Mouse (Mus musculus) macrophage (primary cell): ENCODE results near the gene Cenpm. TPM values are rescaled to one million over a fixed set of nuclear protein-coding genes. Genes with fewer than 3 reads are reported as not detected.

Source experiments
- H3K27ac ChIP-seq: fragments of 350-480 bp; formaldehyde crosslinking; 2 replicates; pipeline ENCODE4 v1.9.0; 2021
- H3K36me3 ChIP-seq: fragments of 350-480 bp; formaldehyde crosslinking; 2 replicates; pipeline ENCODE4 v1.9.0; 2021; ENCODE audit errors: inconsistent target
- H3K4me3 ChIP-seq: fragments of 350-480 bp; formaldehyde crosslinking; 2 replicates; pipeline ENCODE4 v1.9.0; 2021; ENCODE audit errors: inconsistent target
- H3K79me2 ChIP-seq: fragments of 350-480 bp; formaldehyde crosslinking; 2 replicates; pipeline ENCODE4 v1.9.0; 2021; ENCODE audit errors: inconsistent target
- WGBS: methylation state at CpG from one replicate; pipeline ENCODE4 v1.1.7; 2026; ENCODE audit warnings: inconsistent platforms; ENCODE audit not compliant: missing documents; 5-methylcytosine and 5-hydroxymethylcytosine counted together
- polyA plus RNA-seq: library from polyadenylated mRNA; stranded (reverse); fragments of 250-400 nt; gene quantifications from 3 replicates; pipeline ENCODE4 v1.2.4, GENCODE M21; 2018; ENCODE audit warnings: inconsistent platforms

Cenpm gene
- polyA plus RNA-seq, 1 experiment from 2014 or later, result 0.76 TPM

DNA sequence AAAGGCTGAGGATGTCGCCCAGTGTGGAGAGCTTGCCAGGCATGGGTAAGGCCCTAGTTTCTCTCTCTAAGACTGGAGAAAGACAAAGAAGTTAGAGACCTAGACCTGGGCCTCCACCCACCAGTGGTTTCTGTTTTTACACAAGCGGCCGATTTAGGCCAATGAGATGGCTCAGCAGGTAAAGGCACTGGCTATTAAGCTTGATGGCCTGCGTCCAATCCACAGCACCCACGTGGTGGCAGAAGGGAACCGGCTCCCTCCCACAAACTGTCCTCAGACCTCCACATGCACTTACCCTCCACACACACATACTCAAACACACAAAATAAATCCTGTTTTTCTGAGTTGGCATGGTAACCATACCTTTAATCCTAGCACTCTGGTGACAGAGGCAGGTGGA, 42.5 kb downstream of the Cenpm start:
- Histone ChIP-seq H3K79me2 (no peaks in the 10 kb centered on the region), H3K27ac (no peak overlapping the region), H3K36me3 (peaks cover 63% of the 10 kb centered on the region), H3K4me3 (no peak overlapping the region)
- 62% methylated on average over 6 of the region's 6 CpGs for WGBS

DNA sequence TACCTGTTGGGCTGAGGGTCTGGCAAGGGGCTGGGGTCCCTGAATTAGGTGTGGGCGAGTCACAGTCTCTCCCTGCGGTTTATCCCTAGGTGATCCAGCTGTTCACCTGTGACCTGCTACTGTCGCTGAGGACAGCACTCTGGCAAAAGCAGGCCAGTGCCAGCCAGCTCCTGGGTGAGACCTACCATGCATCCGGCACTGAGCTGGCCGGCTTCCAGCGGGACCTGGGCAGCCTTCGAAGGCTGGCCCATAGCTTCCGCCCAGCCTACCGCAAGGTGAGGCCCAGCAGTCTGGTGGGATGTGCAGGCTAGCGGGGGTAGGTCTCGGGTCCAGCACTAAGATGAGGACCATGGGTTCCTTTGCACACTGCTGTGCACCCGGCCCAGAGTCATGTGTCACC, 45.0 kb downstream of the Cenpm start:
- peaks cover 50% of the 10 kb centered on the region for H3K36me3 ChIP-seq
- H3K79me2 ChIP-seq, result no peaks in the 10 kb centered on the region
- H3K27ac ChIP-seq, result no peak overlapping the region
- 72% methylated on average over 9 of the region's 12 CpGs for WGBS
- H3K4me3 ChIP-seq, result no peak overlapping the region

DNA sequence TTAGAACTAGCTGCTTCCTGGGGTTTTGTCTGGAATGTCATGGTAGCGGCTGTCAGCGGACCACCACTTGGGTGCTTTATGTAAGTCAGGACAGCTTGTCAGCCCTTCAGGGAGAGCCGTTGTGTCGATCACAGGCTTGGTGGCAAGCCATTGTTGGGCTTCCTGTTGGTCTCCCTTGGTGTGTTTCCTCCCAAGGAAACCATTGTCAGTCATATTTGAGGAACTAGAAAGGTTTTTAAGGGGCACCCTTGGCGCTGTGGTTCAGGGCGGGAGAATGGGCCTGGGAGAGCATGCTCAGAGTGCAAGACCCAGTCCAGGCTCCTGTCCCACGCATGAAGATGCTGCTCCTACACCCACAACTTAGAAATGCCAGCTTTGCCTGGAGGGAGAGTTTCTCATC, 46.2 kb downstream of the Cenpm start:
- H3K4me3 ChIP-seq, result no peak overlapping the region

DNA sequence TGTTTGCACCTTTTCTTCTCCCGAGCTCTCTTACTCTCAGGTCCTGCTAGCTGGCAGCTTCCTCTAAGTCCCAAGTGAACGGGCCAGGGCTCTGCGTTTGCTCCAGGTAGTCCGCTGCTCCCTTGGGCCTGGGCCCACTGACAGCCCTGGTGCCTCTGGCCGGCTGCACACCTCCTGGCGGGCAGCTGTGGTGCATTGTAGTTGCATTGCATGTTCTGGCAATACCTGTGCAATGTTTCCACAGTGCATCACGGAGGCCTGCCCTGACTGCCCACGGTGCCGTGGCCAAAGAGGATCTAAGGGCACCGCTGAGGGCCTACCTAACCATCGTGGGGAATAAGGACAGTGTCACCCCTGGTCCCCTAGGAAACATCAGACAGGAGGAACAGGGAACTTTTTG, 46.6 kb downstream of the Cenpm start:
- H3K4me3 ChIP-seq, result no peak overlapping the region
- H3K79me2 ChIP-seq, result no peaks in the 10 kb centered on the region
- H3K36me3 ChIP-seq, result peaks cover 51% of the 10 kb centered on the region
- WGBS, result 29% methylated on average over 11 of the region's 11 CpGs
- no peak overlapping the region for H3K27ac ChIP-seq

More for the DNA sequence above, 46.2 kb downstream of the Cenpm start:
- 9% methylated on average over 7 of the region's 7 CpGs for WGBS
- H3K79me2 ChIP-seq, result no peaks in the 10 kb centered on the region
- H3K27ac ChIP-seq, result no peak overlapping the region
- H3K36me3 ChIP-seq, result peaks cover 51% of the 10 kb centered on the region

DNA sequence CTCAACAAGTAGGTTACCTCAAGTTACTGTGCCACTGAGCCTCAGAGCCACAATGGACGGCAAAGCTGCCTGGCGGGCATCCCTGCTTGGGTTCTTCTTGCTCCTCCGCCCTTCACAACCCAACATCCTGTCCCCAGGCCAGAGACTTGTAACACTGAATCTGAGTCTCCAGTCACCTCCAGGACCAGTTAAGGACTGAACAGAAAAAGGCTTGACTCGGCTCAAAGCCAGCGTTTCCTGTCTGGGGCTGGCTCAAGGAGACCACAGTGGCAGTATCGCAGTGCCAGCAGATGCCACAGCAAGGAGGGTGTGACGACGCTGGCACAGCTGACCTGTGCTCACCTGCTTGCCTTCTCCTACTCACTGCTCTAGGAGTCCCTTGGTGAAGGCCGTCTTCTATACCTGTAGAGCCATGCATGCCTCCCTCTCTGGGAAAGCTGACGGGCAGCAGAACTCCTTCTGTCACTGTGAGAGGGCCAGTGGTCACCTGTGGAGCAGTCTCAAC, 47.2 kb downstream of the Cenpm start:
- Histone ChIP-seq H3K4me3 (no peak overlapping the region), H3K79me2 (no peaks in the 10 kb centered on the region), H3K27ac (no peak overlapping the region), H3K36me3 (peaks cover 52% of the 10 kb centered on the region)
- WGBS, result 48% methylated on average over 10 of the region's 10 CpGs

DNA sequence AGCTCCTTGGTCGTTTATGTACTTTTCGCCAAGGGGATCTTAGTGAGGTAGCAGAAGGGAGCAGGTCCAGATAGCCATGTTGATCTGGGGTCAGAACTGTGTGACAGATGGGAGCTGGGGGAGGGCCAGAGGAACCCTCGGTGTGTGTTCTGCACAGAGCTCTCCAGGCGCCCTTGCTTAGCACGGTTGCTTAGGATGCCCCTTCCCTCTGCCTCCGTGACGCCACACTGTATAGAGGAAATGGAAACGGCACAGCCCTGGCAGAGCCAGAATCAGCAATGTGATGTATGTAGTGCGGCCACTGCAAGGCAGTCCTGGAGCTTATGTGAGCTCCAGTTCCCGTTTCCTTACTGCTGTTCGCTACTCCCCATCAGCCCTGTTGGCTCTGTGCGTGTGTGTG, 48.2 kb downstream of the Cenpm start:
- no peak overlapping the region for H3K27ac ChIP-seq
- no peak overlapping the region for H3K4me3 ChIP-seq
- peaks cover 52% of the 10 kb centered on the region for H3K36me3 ChIP-seq
- H3K79me2 ChIP-seq, result no peaks in the 10 kb centered on the region
- WGBS, result 25% methylated on average over 9 of the region's 12 CpGs

DNA sequence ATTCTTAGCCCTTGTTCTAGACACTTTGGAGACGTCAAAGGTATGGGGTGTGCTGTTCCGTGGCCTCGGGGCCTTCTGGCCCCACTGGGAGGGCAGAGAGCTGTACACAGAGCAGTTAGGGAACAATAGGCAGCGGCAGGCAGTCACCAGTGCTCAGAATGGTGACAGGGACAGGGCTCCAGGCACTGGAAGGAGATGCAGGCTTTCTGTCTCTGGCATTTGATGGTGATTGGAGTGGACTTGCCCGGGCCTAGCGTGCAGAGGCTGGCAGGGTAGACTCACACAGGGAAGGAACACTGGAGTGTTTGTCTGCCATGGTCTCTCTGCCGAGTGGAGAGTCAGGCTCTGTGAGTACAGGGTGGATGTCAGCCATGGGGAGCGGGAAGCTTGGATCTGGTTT, 51.9 kb downstream of the Cenpm start:
- Histone ChIP-seq H3K27ac (no peak overlapping the region), H3K36me3 (peaks cover 59% of the 10 kb centered on the region), H3K4me3 (no peak overlapping the region), H3K79me2 (no peaks in the 10 kb centered on the region; the same call in 1 of the 2 replicates)
- WGBS, result 100% methylated on average over 8 of the region's 8 CpGs

DNA sequence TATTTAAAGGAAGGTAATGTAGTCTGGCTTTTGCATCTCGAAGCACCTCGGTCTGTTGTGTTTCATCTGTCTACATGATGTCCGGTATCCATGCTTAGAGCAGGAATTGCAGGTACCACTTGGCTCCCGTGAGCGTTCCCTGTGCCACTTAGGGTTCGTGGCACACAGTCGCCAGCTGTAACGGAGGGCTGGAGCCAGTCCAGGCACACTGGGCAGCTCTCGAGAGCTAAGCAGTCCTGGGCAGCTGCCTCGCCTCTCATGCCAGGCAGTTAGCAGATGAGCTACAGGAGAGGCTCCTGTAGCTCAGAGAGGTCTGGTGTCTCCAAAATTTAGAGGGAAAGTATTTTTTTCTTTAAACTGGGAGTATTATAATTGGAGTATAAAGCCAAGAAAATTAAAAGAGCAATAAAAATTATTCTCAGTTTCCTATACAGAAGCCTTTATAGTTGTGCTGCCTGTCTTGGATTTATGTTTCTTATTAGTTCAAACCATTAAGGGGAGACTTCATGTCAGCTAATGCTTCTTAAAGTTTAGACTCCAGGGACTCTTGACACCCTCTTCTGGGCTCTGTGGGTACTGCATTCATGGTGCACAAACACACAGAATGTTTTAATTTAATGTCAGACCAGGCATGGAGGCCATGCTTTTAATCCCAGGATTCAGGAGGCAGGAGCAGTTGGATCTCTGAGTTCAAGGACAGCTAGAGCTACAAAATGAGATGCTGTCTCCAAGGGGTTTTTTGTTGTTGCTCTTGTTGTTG, 55.9 kb downstream of the Cenpm start:
- no peak overlapping the region for H3K27ac ChIP-seq
- H3K79me2 ChIP-seq, result no peaks in the 10 kb centered on the region; the same call in 1 of the 2 replicates
- WGBS, result 97% methylated on average over 10 of the region's 10 CpGs
- H3K4me3 ChIP-seq, result no peak overlapping the region
- H3K36me3 ChIP-seq, result peaks cover 71% of the 10 kb centered on the region

DNA sequence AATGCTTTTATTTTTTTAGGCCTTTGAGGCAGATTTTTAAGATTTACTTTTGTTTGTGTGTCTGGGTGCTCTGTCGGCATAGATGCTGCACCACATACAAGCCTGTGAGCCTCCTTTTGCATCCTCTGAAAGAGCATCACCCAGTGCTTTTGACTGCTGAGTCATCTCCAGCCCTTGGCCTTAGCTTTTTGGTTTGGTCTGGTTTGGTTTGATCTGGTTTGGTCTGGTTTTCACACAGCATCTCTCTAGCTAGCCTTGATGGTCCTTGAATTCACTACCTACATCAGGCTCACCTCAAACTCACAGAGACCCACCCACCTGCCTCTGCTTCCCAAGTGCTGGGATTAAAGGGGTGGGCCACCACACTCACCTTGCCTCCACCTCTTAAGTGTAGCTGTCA, 56.6 kb downstream of the Cenpm start:
- H3K36me3 ChIP-seq, result peaks cover 71% of the 10 kb centered on the region
- H3K27ac ChIP-seq, result no peak overlapping the region
- H3K4me3 ChIP-seq, result no peak overlapping the region
- no peaks in the 10 kb centered on the region; the same call in 1 of the 2 replicates for H3K79me2 ChIP-seq
- WGBS, result 60% methylated on average over 1 of the region's 1 CpGs

DNA sequence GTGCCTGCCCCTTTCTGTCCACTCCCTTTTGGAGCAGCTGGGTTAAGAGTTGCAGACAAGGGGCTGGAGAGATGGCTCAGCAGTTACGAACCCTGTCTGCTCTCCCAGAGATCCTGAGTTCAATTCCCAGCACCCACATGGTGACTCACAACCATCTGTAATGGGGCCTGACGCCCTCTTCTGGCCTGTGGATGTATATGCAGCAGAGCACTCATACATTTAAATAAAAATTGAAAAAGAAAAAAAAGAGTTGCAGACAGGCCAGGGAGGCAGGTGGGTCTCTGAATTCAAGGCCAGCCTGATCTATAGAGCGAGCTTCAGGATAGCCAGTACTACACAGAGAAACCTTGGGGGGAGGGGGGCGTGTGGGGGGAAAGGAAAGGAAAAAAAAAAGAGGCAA, 57.1 kb downstream of the Cenpm start:
- H3K36me3 ChIP-seq, result peaks cover 70% of the 10 kb centered on the region
- H3K4me3 ChIP-seq, result no peak overlapping the region
- WGBS, result 95% methylated on average over 4 of the region's 4 CpGs
- no peak overlapping the region for H3K27ac ChIP-seq
- no peaks in the 10 kb centered on the region; the same call in 1 of the 2 replicates for H3K79me2 ChIP-seq

DNA sequence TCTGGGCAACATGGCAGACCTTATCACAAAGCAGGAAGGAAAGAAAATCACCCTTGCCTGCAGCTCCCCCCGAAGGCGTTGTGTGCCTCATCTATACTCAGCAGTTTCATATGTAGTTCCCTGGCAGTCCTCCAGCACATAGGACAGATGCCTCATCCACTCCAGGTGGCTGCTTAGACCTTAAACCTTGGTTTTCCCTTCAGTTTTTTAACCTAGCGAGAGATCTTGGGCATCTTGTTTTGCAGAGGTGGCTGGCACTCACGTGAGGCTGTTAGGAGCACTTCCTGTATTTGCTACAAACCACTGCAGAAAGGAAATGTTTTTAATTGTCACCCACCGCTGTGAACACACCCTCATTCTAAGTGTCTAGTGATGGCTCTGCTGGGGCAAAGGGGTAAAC, 57.6 kb downstream of the Cenpm start:
- Histone ChIP-seq H3K36me3 (peaks cover 70% of the 10 kb centered on the region), H3K27ac (no peak overlapping the region), H3K4me3 (no peak overlapping the region), H3K79me2 (no peaks in the 10 kb centered on the region; the same call in 1 of the 2 replicates)
- 15% methylated on average over 5 of the region's 5 CpGs for WGBS

DNA sequence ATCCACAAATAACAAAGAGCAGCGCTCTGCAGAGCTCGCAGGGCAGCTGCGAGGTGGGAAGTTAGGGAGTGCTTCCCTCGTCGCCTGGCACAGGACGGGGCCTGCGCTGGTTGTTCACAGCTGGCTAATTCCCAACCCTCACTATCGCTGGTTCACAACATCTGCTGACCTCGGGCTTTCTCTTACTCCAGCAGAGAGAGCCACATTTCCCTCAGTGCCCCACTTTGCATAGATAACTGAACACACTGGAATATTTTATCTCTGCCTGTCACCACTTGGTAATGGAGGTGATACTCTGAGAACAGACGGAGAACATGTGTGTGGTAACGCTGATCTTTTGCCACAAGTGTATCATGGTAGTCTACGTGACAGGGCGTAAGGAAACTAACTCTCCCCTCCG, 58.4 kb downstream of the Cenpm start:
- H3K79me2 ChIP-seq, result no peaks in the 10 kb centered on the region; the same call in 1 of the 2 replicates
- H3K36me3 ChIP-seq, result peaks cover 70% of the 10 kb centered on the region
- WGBS, result 96% methylated on average over 14 of the region's 14 CpGs
- no peak overlapping the region for H3K27ac ChIP-seq
- H3K4me3 ChIP-seq, result no peak overlapping the region

DNA sequence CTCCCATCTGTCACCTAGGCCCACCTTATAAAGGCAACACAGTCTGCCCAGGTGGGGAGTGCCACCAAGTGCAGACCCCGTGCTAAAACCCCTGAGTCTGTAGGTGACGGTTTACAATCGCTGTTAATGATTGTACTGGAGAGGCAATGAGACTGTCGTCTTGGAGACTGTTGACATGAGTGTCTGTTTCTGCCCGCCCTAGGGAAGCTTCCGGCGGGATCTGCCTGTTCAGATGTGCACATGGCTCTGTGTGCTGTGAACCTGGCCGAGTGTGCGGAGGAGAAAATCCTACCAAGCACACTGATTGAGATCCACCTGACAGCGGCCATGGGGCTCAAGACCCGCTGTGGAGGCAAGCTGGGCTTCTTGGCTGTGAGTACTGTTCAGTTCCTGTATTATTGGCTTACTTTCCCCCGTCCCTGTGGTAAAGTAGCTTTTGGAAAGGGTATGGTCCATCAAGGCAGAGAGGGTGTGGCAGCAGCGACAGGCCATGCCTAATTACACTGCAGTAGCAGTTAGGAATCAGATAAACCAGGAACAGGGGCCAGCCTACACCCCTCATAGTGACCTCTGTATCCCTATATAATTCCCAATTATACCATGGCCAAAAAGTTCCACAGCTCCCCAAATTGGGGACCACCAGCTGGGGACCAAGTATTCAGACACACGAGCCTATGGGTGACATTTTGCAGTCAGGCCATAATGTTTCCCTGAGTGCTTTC, 59.3 kb downstream of the Cenpm start:
- Histone ChIP-seq H3K79me2 (no peaks in the 10 kb centered on the region; the same call in 1 of the 2 replicates), H3K27ac (no peak overlapping the region), H3K4me3 (no peak overlapping the region), H3K36me3 (peaks cover 75% of the 10 kb centered on the region)
- WGBS, result 92% methylated on average over 14 of the region's 14 CpGs

DNA sequence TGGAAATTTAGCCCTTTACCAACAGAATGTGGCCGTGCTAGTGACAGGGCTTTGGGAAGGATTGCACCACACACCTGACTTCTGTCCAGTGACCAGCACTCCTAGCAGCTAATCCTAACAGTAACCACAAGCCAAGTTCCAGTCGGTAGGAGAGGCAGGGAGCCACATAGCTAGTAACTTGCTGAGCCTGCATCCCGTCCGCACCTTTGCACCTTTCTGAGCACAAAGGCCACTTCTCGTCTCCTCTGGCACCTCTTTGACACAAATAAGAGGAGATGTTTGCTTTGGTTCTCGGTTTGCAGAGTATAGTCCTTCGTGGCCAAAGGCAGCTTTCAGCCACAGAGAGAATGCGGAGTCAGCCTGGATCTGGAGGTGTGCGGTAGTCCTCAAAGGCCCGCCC, 59.9 kb downstream of the Cenpm start:
- H3K4me3 ChIP-seq, result no peak overlapping the region
- WGBS, result 90% methylated on average over 9 of the region's 10 CpGs
- no peak overlapping the region for H3K27ac ChIP-seq

DNA sequence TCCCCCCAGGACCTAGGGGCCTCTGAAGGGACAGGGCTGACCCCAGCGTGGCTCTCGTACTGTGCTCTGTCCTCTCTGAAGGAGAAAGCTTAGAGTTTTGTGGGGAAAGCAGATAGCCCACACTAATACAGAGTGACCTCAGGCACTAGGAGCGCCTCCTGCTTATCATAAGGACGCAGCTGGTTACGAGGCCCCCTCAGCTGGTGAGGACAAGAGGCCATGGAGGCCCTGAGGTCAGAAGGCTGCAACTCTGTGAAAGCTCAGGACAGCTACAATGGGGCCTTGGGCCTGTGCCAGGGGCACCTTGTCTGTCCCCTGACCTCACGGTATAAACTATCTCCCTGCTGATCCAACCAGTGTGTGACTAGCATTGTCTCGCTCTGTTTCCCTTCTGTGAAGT, 60.4 kb downstream of the Cenpm start:
- Histone ChIP-seq H3K36me3 (peaks cover 86% of the 10 kb centered on the region), H3K4me3 (no peak overlapping the region), H3K27ac (no peak overlapping the region), H3K79me2 (no peaks in the 10 kb centered on the region)
- WGBS, result 95% methylated on average over 7 of the region's 7 CpGs

More for the DNA sequence above, 59.9 kb downstream of the Cenpm start:
- H3K36me3 ChIP-seq, result peaks cover 81% of the 10 kb centered on the region
- no peaks in the 10 kb centered on the region; the same call in 1 of the 2 replicates for H3K79me2 ChIP-seq
